Mouse (Mus musculus): ENCODE results near the gene Olfr68. TPM values are rescaled to one million over a fixed set of nuclear protein-coding genes. Genes with fewer than 3 reads are reported as not detected.
A peak's percentile ranks its signal among the peaks of the same experiment; 100 is the strongest.
"Not testable (repeated sequence)": the region's sequence is repeated elsewhere in the genome, so short reads cannot be mapped to it uniquely, and the experiment has no call there.

Olfr68 gene
- total RNA-seq, 2 experiments from 2014 or later: not detected

DNA sequence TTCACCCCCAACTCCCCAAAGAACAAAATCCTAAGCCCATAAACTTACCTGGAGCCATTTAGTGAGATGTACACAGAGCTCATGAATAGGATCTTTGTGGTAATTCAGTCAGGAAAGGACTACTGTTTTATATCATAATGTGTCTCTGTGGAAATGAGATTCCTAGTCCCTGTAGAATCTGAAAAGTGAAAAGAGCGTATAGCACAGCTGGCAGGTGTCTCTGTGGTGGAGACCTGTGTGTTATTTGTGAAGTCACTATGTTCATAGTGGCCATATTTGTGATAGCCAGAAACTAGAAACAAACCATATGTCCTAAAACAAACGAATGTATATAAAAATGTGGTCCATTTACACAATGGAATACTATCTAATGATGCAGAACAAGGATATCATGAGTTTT lies 8.0 kb downstream of the Olfr68 start, which contains the start of gene Olfr69:
TSS of gene Olfr69 (minus strand) at position 101 of the 400 bp plus-strand sequence.
- no peak for ATAC-seq (replicated peaks; ENCODE audit: poor library complexity)

DNA sequence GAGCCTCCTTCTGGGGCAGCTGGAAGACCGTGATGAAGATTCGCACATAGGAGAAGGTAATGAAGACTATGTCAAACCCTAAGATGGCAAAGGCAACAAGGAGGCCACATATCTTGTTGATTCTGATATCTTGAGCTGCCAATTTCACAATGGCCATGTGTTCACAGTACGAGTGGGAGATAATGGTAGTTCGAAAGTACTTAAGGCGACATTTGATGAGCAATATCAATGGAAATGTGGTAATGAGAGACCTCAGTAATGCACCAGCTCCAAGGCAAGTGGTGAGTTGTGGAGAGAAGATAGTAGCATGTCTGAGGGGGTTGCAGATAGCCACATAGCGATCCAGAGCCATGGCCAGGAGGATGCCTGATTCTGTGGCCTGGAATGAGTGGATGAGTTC lies 11.8 kb downstream of the Olfr68 start:
- peak; percentile 87 for ATAC-seq (replicated peaks; ENCODE audit: poor library complexity)

DNA sequence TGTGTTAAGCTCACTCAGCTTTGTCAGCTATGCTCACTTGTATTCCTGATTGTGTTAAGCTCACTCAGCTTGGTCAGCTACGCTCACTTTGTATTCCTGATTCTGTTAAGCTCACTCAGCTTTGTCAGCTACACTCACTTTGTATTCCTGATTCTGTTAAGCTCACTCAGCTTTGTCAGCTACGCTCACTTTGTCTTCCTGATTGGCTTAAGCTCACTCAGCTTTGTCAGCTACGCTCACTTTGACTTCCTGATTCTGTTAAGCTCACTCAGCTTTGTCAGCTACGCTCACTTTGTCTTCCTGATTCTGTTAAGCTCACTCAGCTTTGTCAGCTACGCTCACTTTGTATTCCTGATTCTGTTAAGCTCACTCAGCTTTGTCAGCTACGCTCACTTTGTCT lies 17.3 kb downstream of the Olfr68 start:
- not testable (repeated sequence) for ATAC-seq (replicated peaks; ENCODE audit: poor library complexity)

DNA sequence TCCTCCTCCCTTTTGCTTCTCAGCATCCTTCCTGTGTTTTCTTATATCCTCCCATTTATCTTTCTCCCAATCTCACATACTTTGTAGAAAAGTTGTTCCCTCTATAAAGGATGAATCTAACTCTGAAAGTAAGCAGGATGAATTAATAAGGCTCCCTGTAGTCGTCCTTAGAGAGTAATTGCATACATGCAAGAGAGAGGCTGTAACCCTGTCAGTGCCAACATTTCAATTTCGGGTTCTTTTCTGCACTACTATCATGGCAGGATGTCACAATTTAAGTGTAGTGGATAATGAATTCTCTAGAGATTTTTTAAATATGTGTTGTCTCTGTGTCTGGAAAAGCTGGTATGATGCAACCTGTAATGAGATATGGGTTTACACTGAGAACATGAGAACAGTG lies 22.3 kb downstream of the Olfr68 start, which contains the start of gene Olfr630:
TSS of gene Olfr630 (minus strand) at position 101 of the 400 bp plus-strand sequence.
- no peak for ATAC-seq (replicated peaks; ENCODE audit: poor library complexity)

DNA sequence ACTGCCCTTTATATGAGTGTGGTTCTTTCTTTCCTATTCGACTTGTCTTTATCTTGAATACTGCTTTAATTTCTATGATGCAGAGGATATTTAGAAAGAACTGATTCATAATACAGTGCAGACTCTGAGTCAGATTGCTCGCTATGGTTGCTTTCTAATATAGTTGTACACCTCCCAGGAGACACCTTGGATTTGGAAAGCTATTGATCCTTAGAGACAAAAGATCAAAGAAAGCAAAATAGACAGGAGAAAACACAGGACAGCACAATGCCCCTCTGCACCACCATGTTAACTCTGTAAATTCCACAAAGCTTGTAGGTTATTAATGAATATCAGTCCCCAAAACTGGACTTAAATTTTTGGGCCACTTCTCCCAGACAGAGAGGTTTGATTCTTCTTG lies 34.7 kb downstream of the Olfr68 start, which contains the start of gene Olfr629:
TSS of gene Olfr629 (minus strand) at position 101 of the 400 bp plus-strand sequence.
- ATAC-seq (replicated peaks; ENCODE audit: poor library complexity): no peak

DNA sequence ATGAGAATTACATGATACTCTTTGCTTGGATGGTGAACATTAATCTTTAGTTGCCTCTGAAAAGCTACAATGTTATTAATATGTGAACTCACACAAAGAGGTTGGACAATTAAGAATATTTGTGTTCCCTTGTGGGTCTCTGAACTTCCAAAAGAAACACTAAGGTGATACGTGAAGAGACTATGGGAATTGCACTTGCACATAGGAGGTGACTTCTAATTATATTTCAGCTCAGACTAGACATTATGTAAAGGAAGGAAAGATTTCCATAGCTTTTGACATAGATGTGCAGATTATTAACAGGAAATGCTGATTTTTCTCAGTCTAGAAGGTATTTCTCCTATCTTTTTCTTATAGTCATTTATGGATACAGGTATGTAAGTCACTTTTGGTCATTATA lies 49.4 kb downstream of the Olfr68 start, which contains the start of gene Olfr628:
TSS of gene Olfr628 (plus strand) at position 301 of the 400 bp plus-strand sequence.
- no peak for ATAC-seq (replicated peaks; ENCODE audit: poor library complexity)

Other genes starting within 250 kb of the Olfr68 start
Only the 30 nearest of the 33 such genes appear.
- gene Olfr613, start 231.6 kb downstream of the Olfr68 start, total RNA-seq (2015): not detected in 2 replicates
- gene Olfr613, start 231.6 kb downstream of the Olfr68 start, total RNA-seq (2017): not detected in 2 replicates
- not detected in 2 replicates for gene Olfr615, start 223.6 kb downstream of the Olfr68 start, total RNA-seq (2015)
- gene Olfr615, start 223.6 kb downstream of the Olfr68 start, total RNA-seq (2017): not detected in 2 replicates
- not detected in 2 replicates for gene Olfr616, start 210.6 kb downstream of the Olfr68 start, total RNA-seq (2015)
- not detected in 2 replicates for gene Olfr616, start 210.6 kb downstream of the Olfr68 start, total RNA-seq (2017)
- not detected in 2 replicates for gene Olfr617, start 206.6 kb downstream of the Olfr68 start, total RNA-seq (2015)
- gene Olfr617, start 206.6 kb downstream of the Olfr68 start, total RNA-seq (2017): not detected in 2 replicates
- not detected in 2 replicates for gene Olfr618, start 189.6 kb downstream of the Olfr68 start, total RNA-seq (2015)
- gene Olfr618, start 189.6 kb downstream of the Olfr68 start, total RNA-seq (2017): not detected in 2 replicates
- gene Olfr619, start 179.1 kb downstream of the Olfr68 start, total RNA-seq (2015): not detected in 2 replicates
- gene Olfr619, start 179.1 kb downstream of the Olfr68 start, total RNA-seq (2017): not detected in 2 replicates
- not detected in 2 replicates for gene Olfr620, start 167.2 kb downstream of the Olfr68 start, total RNA-seq (2015)
- not detected in 2 replicates for gene Olfr620, start 167.2 kb downstream of the Olfr68 start, total RNA-seq (2017)
- not detected in 2 replicates for gene Olfr622, start 137.0 kb downstream of the Olfr68 start, total RNA-seq (2015)
- not detected in 2 replicates for gene Olfr622, start 137.0 kb downstream of the Olfr68 start, total RNA-seq (2017)
- not detected in 2 replicates for gene Olfr623, start 116.0 kb downstream of the Olfr68 start, total RNA-seq (2015)
- not detected in 2 replicates for gene Olfr623, start 116.0 kb downstream of the Olfr68 start, total RNA-seq (2017)
- gene Olfr624, start 108.5 kb downstream of the Olfr68 start, total RNA-seq (2015): 0.02 TPM in 1 of 2 replicates, not detected in the other
- 0.12 TPM in 1 of 2 replicates, not detected in the other for gene Olfr624, start 108.5 kb downstream of the Olfr68 start, total RNA-seq (2017)
- not detected in 2 replicates for gene Olfr625-ps1, start 97.0 kb downstream of the Olfr68 start, total RNA-seq (2015)
- not detected in 2 replicates for gene Olfr625-ps1, start 97.0 kb downstream of the Olfr68 start, total RNA-seq (2017)
- gene Olfr243, start 65.0 kb downstream of the Olfr68 start, total RNA-seq (2015): not detected in 2 replicates
- not detected in 2 replicates for gene Olfr243, start 65.0 kb downstream of the Olfr68 start, total RNA-seq (2017)
- not detected in 2 replicates for gene Olfr628, start 49.3 kb downstream of the Olfr68 start, total RNA-seq (2015)
- not detected in 2 replicates for gene Olfr628, start 49.3 kb downstream of the Olfr68 start, total RNA-seq (2017)
- not detected in 2 replicates for gene Olfr629, start 34.8 kb downstream of the Olfr68 start, total RNA-seq (2015)
- gene Olfr629, start 34.8 kb downstream of the Olfr68 start, total RNA-seq (2017): not detected in 2 replicates
- not detected in 2 replicates for gene Olfr630, start 22.4 kb downstream of the Olfr68 start, total RNA-seq (2015)
- not detected in 2 replicates for gene Olfr630, start 22.4 kb downstream of the Olfr68 start, total RNA-seq (2017)
- gene Olfr69, start 8.1 kb downstream of the Olfr68 start, total RNA-seq (2015): not detected in 2 replicates
- not detected in 2 replicates for gene Olfr69, start 8.1 kb downstream of the Olfr68 start, total RNA-seq (2017)
- gene Olfr67, start 12.1 kb upstream of the Olfr68 start, total RNA-seq (2015): not detected in 2 replicates
- not detected in 2 replicates for gene Olfr67, start 12.1 kb upstream of the Olfr68 start, total RNA-seq (2017)
- 16.9 and 36.5 TPM in 2 replicates for gene Hbb-bt, start 34.3 kb upstream of the Olfr68 start, total RNA-seq (2015)
- gene Hbb-bt, start 34.3 kb upstream of the Olfr68 start, total RNA-seq (2017): 0.71 and 3.5 TPM in 2 replicates
- gene Hbb-bs, start 48.4 kb upstream of the Olfr68 start, total RNA-seq (2015): 25.1 and 66.9 TPM in 2 replicates
- 7.5 and 24.0 TPM in 2 replicates for gene Hbb-bs, start 48.4 kb upstream of the Olfr68 start, total RNA-seq (2017)
- gene Hbb-bh2, start 60.8 kb upstream of the Olfr68 start, total RNA-seq (2015): not detected in 2 replicates
- gene Hbb-bh2, start 60.8 kb upstream of the Olfr68 start, total RNA-seq (2017): not detected in 2 replicates
- not detected in 2 replicates for gene Hbb-bh1, start 63.5 kb upstream of the Olfr68 start, total RNA-seq (2015)
- not detected in 2 replicates for gene Hbb-bh1, start 63.5 kb upstream of the Olfr68 start, total RNA-seq (2017)
- not detected in 2 replicates for gene Hbb-y, start 73.5 kb upstream of the Olfr68 start, total RNA-seq (2015)
- not detected in 2 replicates for gene Hbb-y, start 73.5 kb upstream of the Olfr68 start, total RNA-seq (2017)
- not detected in 2 replicates for gene Olfr66, start 106.6 kb upstream of the Olfr68 start, total RNA-seq (2015)
- gene Olfr66, start 106.6 kb upstream of the Olfr68 start, total RNA-seq (2017): not detected in 2 replicates
- gene Olfr64, start 114.8 kb upstream of the Olfr68 start, total RNA-seq (2015): not detected in 2 replicates
- gene Olfr64, start 114.8 kb upstream of the Olfr68 start, total RNA-seq (2017): not detected in 2 replicates
- not detected in 2 replicates for gene Olfr65, start 123.8 kb upstream of the Olfr68 start, total RNA-seq (2015)
- not detected in 2 replicates for gene Olfr65, start 123.8 kb upstream of the Olfr68 start, total RNA-seq (2017)
- not detected in 2 replicates for gene Olfr631, start 149.1 kb upstream of the Olfr68 start, total RNA-seq (2015)
- not detected in 2 replicates for gene Olfr631, start 149.1 kb upstream of the Olfr68 start, total RNA-seq (2017)
- gene Olfr632, start 154.6 kb upstream of the Olfr68 start, total RNA-seq (2015): not detected in 2 replicates
- not detected in 2 replicates for gene Olfr632, start 154.6 kb upstream of the Olfr68 start, total RNA-seq (2017)
- gene Olfr633, start 164.7 kb upstream of the Olfr68 start, total RNA-seq (2015): not detected in 2 replicates
- gene Olfr633, start 164.7 kb upstream of the Olfr68 start, total RNA-seq (2017): not detected in 2 replicates
- not detected in 2 replicates for gene Olfr635, start 191.5 kb upstream of the Olfr68 start, total RNA-seq (2015)
- not detected in 2 replicates for gene Olfr635, start 191.5 kb upstream of the Olfr68 start, total RNA-seq (2017)
- gene Olfr638, start 219.0 kb upstream of the Olfr68 start, total RNA-seq (2015): not detected in 2 replicates
- not detected in 2 replicates for gene Olfr638, start 219.0 kb upstream of the Olfr68 start, total RNA-seq (2017)